Mouse (Mus musculus): ENCODE data around the gene Camkv. TPM values are rescaled to one million over a fixed set of nuclear protein-coding genes. Genes with fewer than 3 reads are reported as not detected.

Camkv gene
- polyA plus RNA-seq (2014; fragmentation: Nextera tagmentation; extraction: Ambion mirVana): 0.07 and 0.13 TPM in 2 replicates

GRCm38 (mm10) chr9:107935374-107935773 is at the start of gene Camkv:
Gene Camkv (plus strand): TSS chr9:107935674.
- Histone ChIP-seq H3K9me3 (ENCODE audit: control insufficient read depth, low read length) (no peaks in the 10 kb centered on the region), H3K9ac (ENCODE audit: low read length) (peak within 1 kb of the TSS; percentile 68), H3K4me2 (ENCODE audit: low read length) (peak within 1 kb of the TSS; percentile 90), H3K36me3 (ENCODE audit: control insufficient read depth, insufficient read depth, low read length) (no peaks in the 10 kb centered on the region), H3K4me1 (ENCODE audit: control insufficient read depth in 2 of 2, insufficient read depth in 2 of 2, low read length in 2 of 2) (peaks cover 0 to 13% of the 10 kb centered on the region in 2 experiments; a peak in 2 of 4 replicates), H3K27ac (replicated peaks in 1 of 2; ENCODE audit: control insufficient read depth in 1 of 2, insufficient read depth in 1 of 2, low read depth in 2 of 2, low read length in 2 of 2) (no peak within 1 kb of the TSS), H3K4me3 (ENCODE audit: control insufficient read depth in 1 of 2, insufficient read depth in 1 of 2, low read depth in 1 of 2, low read length in 2 of 2) (peak within 1 kb of the TSS; percentile 42 to 49), H3K27me3 (ENCODE audit: control insufficient read depth, insufficient read depth, low read length) (peaks cover 47% of the 10 kb centered on the region)
- ATAC-seq (ENCODE audit: insufficient number of reproducible peaks, insufficient read depth, low FRiP score, low read depth): no peak
- 17% methylated on average over 3 of the region's 3 CpGs for WGBS

- under 1% methylated on average over 28 of the region's 28 CpGs for WGBS
- Histone ChIP-seq H3K9ac (ENCODE audit: low read length) (peak within 1 kb of the TSS; percentile 83), H3K36me3 (ENCODE audit: control insufficient read depth, insufficient read depth, low read length) (no peaks in the 10 kb centered on the region), H3K4me2 (ENCODE audit: low read length) (peak within 1 kb of the TSS; percentile 85), H3K4me1 (ENCODE audit: control insufficient read depth in 2 of 2, insufficient read depth in 2 of 2, low read length in 2 of 2) (peaks cover 6 to 10% of the 10 kb centered on the region in 2 experiments; a peak in 2 of 4 replicates), H3K4me3 (ENCODE audit: control insufficient read depth in 1 of 2, insufficient read depth in 1 of 2, low read depth in 1 of 2, low read length in 2 of 2) (peak within 1 kb of the TSS; percentile 78 to 81), H3K9me3 (ENCODE audit: control insufficient read depth, low read length) (no peaks in the 10 kb centered on the region), H3K27ac (replicated peaks in 1 of 2; ENCODE audit: control insufficient read depth in 1 of 2, insufficient read depth in 1 of 2, low read depth in 2 of 2, low read length in 2 of 2) (peak within 1 kb of the TSS; percentile 45 to 67), H3K27me3 (ENCODE audit: control insufficient read depth, insufficient read depth, low read length) (no peaks in the 10 kb centered on the region)
- ATAC-seq (ENCODE audit: insufficient number of reproducible peaks, insufficient read depth, low FRiP score, low read depth): peak; percentile 93
Observed at GRCm38 (mm10) chr9:107887804-107888266, 47.6 kb upstream of the Camkv start, which contains the start of gene Mon1a. Gene Mon1a (plus strand): TSS chr9:107888151.

GRCm38 (mm10) chr9:107888267-107888850 is 47.1 kb upstream of the Camkv start:
- H3K9me3 ChIP-seq (ENCODE audit: control insufficient read depth, low read length): no peaks in the 10 kb centered on the region
- H3K27me3 ChIP-seq (ENCODE audit: control insufficient read depth, insufficient read depth, low read length): no peaks in the 10 kb centered on the region
- H3K4me3 ChIP-seq (ENCODE audit: control insufficient read depth in 1 of 2, insufficient read depth in 1 of 2, low read depth in 1 of 2, low read length in 2 of 2): peak overlapping the region; percentile 78 to 81
- H3K9ac ChIP-seq (ENCODE audit: low read length): peak overlapping the region; percentile 83
- no peaks in the 10 kb centered on the region for H3K36me3 ChIP-seq (ENCODE audit: control insufficient read depth, insufficient read depth, low read length)
- peak overlapping the region; percentile 45 to 67 for H3K27ac ChIP-seq (replicated peaks in 1 of 2; ENCODE audit: control insufficient read depth in 1 of 2, insufficient read depth in 1 of 2, low read depth in 2 of 2, low read length in 2 of 2)
- H3K4me2 ChIP-seq (ENCODE audit: low read length): peak overlapping the region; percentile 85
- WGBS: 0% methylated on average over 18 of the region's 18 CpGs
- H3K4me1 ChIP-seq (ENCODE audit: control insufficient read depth in 2 of 2, insufficient read depth in 2 of 2, low read length in 2 of 2): peaks cover 6 to 10% of the 10 kb centered on the region in 2 experiments; a peak in 2 of 4 replicates
- ATAC-seq (ENCODE audit: insufficient number of reproducible peaks, insufficient read depth, low FRiP score, low read depth): peak; percentile 49; the same call in 1 of the 2 replicates

- no peak overlapping the region for H3K4me2 ChIP-seq (ENCODE audit: low read length)
- WGBS: 80% methylated on average over 6 of the region's 6 CpGs
- ATAC-seq (ENCODE audit: insufficient number of reproducible peaks, insufficient read depth, low FRiP score, low read depth): no peak
- peaks cover 6 to 10% of the 10 kb centered on the region in 2 experiments; a peak in 2 of 4 replicates for H3K4me1 ChIP-seq (ENCODE audit: control insufficient read depth in 2 of 2, insufficient read depth in 2 of 2, low read length in 2 of 2)
- no peaks in the 10 kb centered on the region for H3K27me3 ChIP-seq (ENCODE audit: control insufficient read depth, insufficient read depth, low read length)
- H3K4me3 ChIP-seq (ENCODE audit: control insufficient read depth in 1 of 2, insufficient read depth in 1 of 2, low read depth in 1 of 2, low read length in 2 of 2): no peak overlapping the region
- no peak overlapping the region for H3K9ac ChIP-seq (ENCODE audit: low read length)
- no peaks in the 10 kb centered on the region for H3K36me3 ChIP-seq (ENCODE audit: control insufficient read depth, insufficient read depth, low read length)
- H3K27ac ChIP-seq (replicated peaks in 1 of 2; ENCODE audit: control insufficient read depth in 1 of 2, insufficient read depth in 1 of 2, low read depth in 2 of 2, low read length in 2 of 2): no peak overlapping the region
- no peaks in the 10 kb centered on the region for H3K9me3 ChIP-seq (ENCODE audit: control insufficient read depth, low read length)
Observed at GRCm38 (mm10) chr9:107890260-107890659, 45.2 kb upstream of the Camkv start.

- H3K27ac ChIP-seq (replicated peaks in 1 of 2; ENCODE audit: control insufficient read depth in 1 of 2, insufficient read depth in 1 of 2, low read depth in 2 of 2, low read length in 2 of 2): no peak overlapping the region
- WGBS: 100% methylated on average over 1 of the region's 1 CpGs
- no peak overlapping the region for H3K9ac ChIP-seq (ENCODE audit: low read length)
- no peak for ATAC-seq (ENCODE audit: insufficient number of reproducible peaks, insufficient read depth, low FRiP score, low read depth)
- no peaks in the 10 kb centered on the region for H3K36me3 ChIP-seq (ENCODE audit: control insufficient read depth, insufficient read depth, low read length)
- H3K4me1 ChIP-seq (ENCODE audit: control insufficient read depth in 2 of 2, insufficient read depth in 2 of 2, low read length in 2 of 2): peaks cover 6 to 10% of the 10 kb centered on the region in 2 experiments; a peak in 2 of 4 replicates
- H3K9me3 ChIP-seq (ENCODE audit: control insufficient read depth, low read length): no peaks in the 10 kb centered on the region
- no peak overlapping the region for H3K4me3 ChIP-seq (ENCODE audit: control insufficient read depth in 1 of 2, insufficient read depth in 1 of 2, low read depth in 1 of 2, low read length in 2 of 2)
- H3K27me3 ChIP-seq (ENCODE audit: control insufficient read depth, insufficient read depth, low read length): no peaks in the 10 kb centered on the region
- no peak overlapping the region for H3K4me2 ChIP-seq (ENCODE audit: low read length)
Observed at GRCm38 (mm10) chr9:107891023-107891422, 44.5 kb upstream of the Camkv start.

GRCm38 (mm10) chr9:107898563-107898962 is 36.9 kb upstream of the Camkv start:
- H3K4me3 ChIP-seq (ENCODE audit: control insufficient read depth in 1 of 2, insufficient read depth in 1 of 2, low read depth in 1 of 2, low read length in 2 of 2): no peak overlapping the region
- H3K4me2 ChIP-seq (ENCODE audit: low read length): no peak overlapping the region
- 78% methylated on average over 10 of the region's 10 CpGs for WGBS
- peaks cover 23% of the 10 kb centered on the region for H3K36me3 ChIP-seq (ENCODE audit: control insufficient read depth, insufficient read depth, low read length)
- H3K27ac ChIP-seq (replicated peaks in 1 of 2; ENCODE audit: control insufficient read depth in 1 of 2, insufficient read depth in 1 of 2, low read depth in 2 of 2, low read length in 2 of 2): no peak overlapping the region
- no peak for ATAC-seq (ENCODE audit: insufficient number of reproducible peaks, insufficient read depth, low FRiP score, low read depth)
- no peak overlapping the region for H3K9ac ChIP-seq (ENCODE audit: low read length)
- peaks cover 0 to 4% of the 10 kb centered on the region in 2 experiments; a peak in 1 of 4 replicates for H3K4me1 ChIP-seq (ENCODE audit: control insufficient read depth in 2 of 2, insufficient read depth in 2 of 2, low read length in 2 of 2)
- peaks cover 9% of the 10 kb centered on the region for H3K27me3 ChIP-seq (ENCODE audit: control insufficient read depth, insufficient read depth, low read length)
- H3K9me3 ChIP-seq (ENCODE audit: control insufficient read depth, low read length): no peaks in the 10 kb centered on the region

- Histone ChIP-seq H3K9ac (ENCODE audit: low read length) (no peak overlapping the region), H3K9me3 (ENCODE audit: control insufficient read depth, low read length) (no peaks in the 10 kb centered on the region), H3K4me1 (ENCODE audit: control insufficient read depth in 2 of 2, insufficient read depth in 2 of 2, low read length in 2 of 2) (peaks cover 0 to 5% of the 10 kb centered on the region in 2 experiments; a peak in 2 of 4 replicates), H3K27me3 (ENCODE audit: control insufficient read depth, insufficient read depth, low read length) (peaks cover 9% of the 10 kb centered on the region), H3K4me2 (ENCODE audit: low read length) (no peak overlapping the region), H3K4me3 (ENCODE audit: control insufficient read depth in 1 of 2, insufficient read depth in 1 of 2, low read depth in 1 of 2, low read length in 2 of 2) (no peak overlapping the region), H3K27ac (replicated peaks in 1 of 2; ENCODE audit: control insufficient read depth in 1 of 2, insufficient read depth in 1 of 2, low read depth in 2 of 2, low read length in 2 of 2) (no peak overlapping the region), H3K36me3 (ENCODE audit: control insufficient read depth, insufficient read depth, low read length) (peaks cover 23% of the 10 kb centered on the region)
- 77% methylated on average over 12 of the region's 12 CpGs for WGBS
- no peak for ATAC-seq (ENCODE audit: insufficient number of reproducible peaks, insufficient read depth, low FRiP score, low read depth)
Observed at GRCm38 (mm10) chr9:107899855-107900254, 35.6 kb upstream of the Camkv start.

Data from heart, embryonic 14.5 days (tissue).